Mouse (Mus musculus) heart, embryonic 15.5 days (tissue): ENCODE results near the gene Hspg2. TPM values are rescaled to one million over a fixed set of nuclear protein-coding genes. Genes with fewer than 3 reads are reported as not detected.

Source experiments
- ATAC-seq: fragments of 200-750 bp; cut with Nextera tagmentation; replicated peaks from 2 replicates; pipeline ENCODE4 v1.8.0; 2017; ENCODE audit warnings: low read depth, moderate TSS enrichment; ENCODE audit not compliant: insufficient number of reproducible peaks, insufficient read depth, low FRiP score
- H3K27ac ChIP-seq: fragments of 300-500 bp; sonication (generic); 2 replicates; pipeline ENCODE4 v1.5.1; 2015; ENCODE audit warnings: mild to moderate bottlenecking, inconsistent platforms
- H3K27me3 ChIP-seq: fragments of 300-500 bp; sonication (generic); 2 replicates; pipeline ENCODE4 v1.6.1; 2015; ENCODE audit warnings: inconsistent platforms
- H3K36me3 ChIP-seq: fragments of 300-500 bp; sonication (generic); 2 replicates; pipeline ENCODE4 v1.6.1; 2015; ENCODE audit warnings: mild to moderate bottlenecking, inconsistent platforms
- H3K4me1 ChIP-seq: fragments of 300-500 bp; sonication (generic); replicated peaks from 2 replicates; pipeline ENCODE4 v1.6.1; 2015; ENCODE audit warnings: inconsistent platforms
- H3K4me2 ChIP-seq: fragments of 300-500 bp; sonication (generic); 2 replicates; pipeline ENCODE4 v1.6.1; 2015; ENCODE audit warnings: inconsistent platforms, mild to moderate bottlenecking, moderate library complexity
- H3K4me3 ChIP-seq: fragments of 300-500 bp; sonication (generic); 2 replicates; pipeline ENCODE4 v1.5.1; 2015; ENCODE audit warnings: mild to moderate bottlenecking, inconsistent platforms
- H3K9ac ChIP-seq: fragments of 300-500 bp; sonication (generic); 2 replicates; pipeline ENCODE4 v1.6.1; 2015; ENCODE audit warnings: mild to moderate bottlenecking, inconsistent platforms
- H3K9me3 ChIP-seq: fragments of 300-500 bp; sonication (generic); replicated peaks from 2 replicates; pipeline ENCODE4 v1.6.1; 2016; ENCODE audit warnings: inconsistent platforms
- WGBS: fragments of 180-500 bp; shearing (Covaris S2); methylation state at CpG from one replicate; pipeline ENCODE4 v1.1.7; 2015; ENCODE audit warnings: mixed read lengths; 5-methylcytosine and 5-hydroxymethylcytosine counted together
- polyA plus RNA-seq: library from polyadenylated mRNA; unstranded; fragments of >200 nt; fragmentation: Nextera tagmentation; extraction: Ambion mirVana; gene quantifications from 2 replicates; pipeline ENCODE4 v1.2.1, GENCODE M21; 2015

Gene Hspg2
- polyA plus RNA-seq, 1 experiment from 2014 or later = 41.3 TPM

DNA sequence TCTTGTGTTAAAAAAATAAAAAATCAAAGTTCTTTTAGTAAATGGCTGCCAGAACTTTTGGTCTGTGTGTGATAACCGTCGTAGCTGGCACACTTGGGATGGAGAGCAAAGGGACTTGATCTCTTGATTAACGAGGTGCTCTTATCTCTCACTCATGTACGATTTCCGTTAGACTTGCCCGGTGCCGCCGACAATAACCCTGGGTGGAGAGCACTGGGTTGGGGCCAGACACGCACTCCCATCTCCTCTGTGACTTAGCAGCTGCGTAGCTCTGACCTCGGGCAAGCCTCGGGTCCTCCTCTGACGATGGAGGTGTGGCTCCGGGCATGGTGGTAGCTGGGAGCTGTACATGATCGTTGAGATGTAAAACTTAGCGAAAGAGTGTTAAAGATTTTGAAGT, 15.3 kb downstream of the Hspg2 start:
- H3K4me1 ChIP-seq = peaks cover 95% of the 10 kb centered on the region
- H3K9ac ChIP-seq = no peak overlapping the region

DNA sequence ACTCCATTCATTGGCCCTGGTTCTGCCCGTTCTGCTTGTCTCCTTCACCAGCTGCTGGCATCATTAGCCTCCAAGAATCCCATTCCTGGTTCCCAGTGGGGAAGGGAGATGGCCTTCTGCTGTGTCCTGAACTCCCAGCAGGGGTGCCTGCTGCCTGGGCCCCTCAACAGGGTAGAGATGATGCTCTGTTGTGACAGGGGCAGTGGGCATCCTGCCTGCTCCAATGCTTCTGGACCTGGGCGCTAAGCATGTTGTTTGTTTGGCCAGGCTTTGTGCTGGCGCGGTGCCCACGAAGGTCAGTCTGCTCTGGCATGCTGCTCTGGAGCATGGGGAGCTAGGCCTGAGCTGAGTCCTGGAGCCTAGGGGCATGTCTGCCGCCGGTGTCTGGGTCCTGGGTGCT, 16.0 kb downstream of the Hspg2 start:
- Histone ChIP-seq H3K27me3 (no peaks in the 10 kb centered on the region), H3K27ac (peak overlapping the region; percentile 96), H3K9me3 (no peaks in the 10 kb centered on the region), H3K4me2 (peak overlapping the region; percentile 34), H3K36me3 (no peaks in the 10 kb centered on the region), H3K4me1 (peaks cover 95% of the 10 kb centered on the region), H3K4me3 (no peak overlapping the region), H3K9ac (0 out of 2 replicates have a peak overlapping the region, but pooled peaks have one; percentile 11)
- 35% methylated on average over 7 of the region's 7 CpGs for WGBS
- no peak for ATAC-seq

More for the DNA sequence above, 15.3 kb downstream of the Hspg2 start:
- no peak for ATAC-seq
- Histone ChIP-seq H3K27me3 (no peaks in the 10 kb centered on the region), H3K36me3 (no peaks in the 10 kb centered on the region), H3K9me3 (no peaks in the 10 kb centered on the region), H3K27ac (peak overlapping the region; percentile 96), H3K4me2 (peak overlapping the region; percentile 34; the same call in 1 of the 2 replicates), H3K4me3 (no peak overlapping the region)
- 18% methylated on average over 16 of the region's 16 CpGs for WGBS

DNA sequence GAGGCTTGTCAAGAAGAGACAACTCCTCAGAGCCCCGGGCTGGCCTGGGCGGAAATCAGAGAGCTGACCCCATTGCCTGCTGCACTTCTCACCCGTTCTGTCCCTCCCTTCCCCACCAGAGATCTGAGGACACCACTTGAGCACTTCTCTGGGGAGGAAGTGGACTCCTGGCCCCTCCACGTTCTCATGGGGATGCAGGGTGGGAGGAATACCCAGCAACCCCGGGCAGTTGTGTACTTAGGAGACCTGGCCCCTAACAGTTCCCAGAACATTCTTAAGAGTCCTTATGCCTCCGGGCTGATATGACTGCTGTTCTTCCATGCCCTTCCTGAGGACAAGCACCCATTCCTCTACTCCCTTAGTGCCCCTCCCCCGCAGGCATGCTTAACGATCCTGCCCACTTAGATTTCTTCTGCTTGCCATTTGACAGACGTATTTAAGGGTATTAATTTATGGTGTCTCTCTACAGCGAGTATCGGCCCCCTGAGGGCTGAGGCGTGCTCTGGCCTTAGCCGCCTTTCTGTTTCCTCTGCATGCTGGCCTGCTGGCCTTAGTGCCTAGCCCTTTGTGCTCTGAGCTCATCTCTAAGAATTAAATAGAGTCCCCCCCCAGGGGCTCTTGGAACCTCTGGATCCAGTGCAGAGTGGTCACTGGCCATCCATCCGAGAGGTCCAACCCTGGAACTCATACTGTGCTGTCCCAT, 16.8 kb downstream of the Hspg2 start:
- WGBS = 29% methylated on average over 14 of the region's 14 CpGs

DNA sequence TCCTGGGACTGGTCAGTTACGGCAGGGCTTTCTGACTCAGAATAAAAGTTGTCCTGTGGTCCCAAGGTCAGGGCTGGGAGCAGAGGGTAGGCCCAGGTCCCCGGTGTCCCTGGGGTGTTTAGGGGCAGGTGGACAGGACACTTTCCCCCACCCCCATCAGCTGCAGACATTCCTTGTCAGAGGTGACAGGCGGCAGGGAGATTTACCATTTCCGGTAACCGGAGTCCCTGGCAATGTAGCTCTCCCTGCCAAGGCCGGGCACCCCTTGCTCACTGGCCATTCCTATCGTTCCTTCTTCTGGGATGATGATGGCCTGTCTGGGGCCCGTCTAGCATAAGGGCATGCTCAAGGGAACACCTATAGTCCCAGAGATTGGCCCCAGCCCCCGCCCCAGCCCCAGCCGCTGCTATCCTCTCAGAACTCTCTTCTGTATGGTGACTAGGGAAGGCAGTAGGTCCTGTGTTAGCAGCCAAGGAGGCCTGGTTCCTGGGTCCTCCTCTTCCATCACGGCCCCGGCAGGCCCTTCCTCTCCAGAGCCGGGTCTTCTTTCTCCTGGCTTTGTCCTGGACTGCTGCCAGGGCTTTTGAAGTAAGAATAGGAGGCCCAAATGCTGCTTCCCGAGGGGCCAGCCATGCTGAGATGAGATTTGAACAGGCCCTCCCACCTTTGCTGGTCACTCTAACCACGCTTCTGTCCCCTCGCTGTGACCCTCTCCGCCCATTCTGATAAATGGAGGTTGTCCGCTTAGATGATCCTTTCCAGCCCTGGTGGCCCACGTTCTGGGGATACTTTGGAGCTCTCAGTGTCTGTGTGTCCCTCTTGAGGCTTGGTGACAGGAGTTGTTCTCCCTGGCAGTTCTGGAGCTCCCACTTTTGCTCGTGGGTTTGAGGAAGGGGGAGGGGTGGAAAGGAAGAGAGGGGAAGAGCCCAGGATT, 17.8 kb downstream of the Hspg2 start:
- H3K4me1 ChIP-seq = peaks cover 92% of the 10 kb centered on the region
- no peaks in the 10 kb centered on the region for H3K27me3 ChIP-seq
- ATAC-seq = no peak
- H3K4me2 ChIP-seq = peak overlapping the region; percentile 45
- H3K9ac ChIP-seq = peak overlapping the region; percentile 42
- no peaks in the 10 kb centered on the region for H3K36me3 ChIP-seq
- H3K9me3 ChIP-seq = no peaks in the 10 kb centered on the region
- peak overlapping the region; percentile 96 for H3K27ac ChIP-seq
- 14% methylated on average over 20 of the region's 20 CpGs for WGBS
- no peak overlapping the region; the same call in 1 of the 2 replicates for H3K4me3 ChIP-seq

More for the DNA sequence above, 16.8 kb downstream of the Hspg2 start:
- Histone ChIP-seq H3K4me1 (peaks cover 95% of the 10 kb centered on the region), H3K4me2 (peak overlapping the region; percentile 34), H3K9ac (peak overlapping the region; percentile 42), H3K36me3 (no peaks in the 10 kb centered on the region), H3K4me3 (no peak overlapping the region), H3K27ac (peak overlapping the region; percentile 96), H3K27me3 (no peaks in the 10 kb centered on the region), H3K9me3 (no peaks in the 10 kb centered on the region)
- ATAC-seq = no peak

DNA sequence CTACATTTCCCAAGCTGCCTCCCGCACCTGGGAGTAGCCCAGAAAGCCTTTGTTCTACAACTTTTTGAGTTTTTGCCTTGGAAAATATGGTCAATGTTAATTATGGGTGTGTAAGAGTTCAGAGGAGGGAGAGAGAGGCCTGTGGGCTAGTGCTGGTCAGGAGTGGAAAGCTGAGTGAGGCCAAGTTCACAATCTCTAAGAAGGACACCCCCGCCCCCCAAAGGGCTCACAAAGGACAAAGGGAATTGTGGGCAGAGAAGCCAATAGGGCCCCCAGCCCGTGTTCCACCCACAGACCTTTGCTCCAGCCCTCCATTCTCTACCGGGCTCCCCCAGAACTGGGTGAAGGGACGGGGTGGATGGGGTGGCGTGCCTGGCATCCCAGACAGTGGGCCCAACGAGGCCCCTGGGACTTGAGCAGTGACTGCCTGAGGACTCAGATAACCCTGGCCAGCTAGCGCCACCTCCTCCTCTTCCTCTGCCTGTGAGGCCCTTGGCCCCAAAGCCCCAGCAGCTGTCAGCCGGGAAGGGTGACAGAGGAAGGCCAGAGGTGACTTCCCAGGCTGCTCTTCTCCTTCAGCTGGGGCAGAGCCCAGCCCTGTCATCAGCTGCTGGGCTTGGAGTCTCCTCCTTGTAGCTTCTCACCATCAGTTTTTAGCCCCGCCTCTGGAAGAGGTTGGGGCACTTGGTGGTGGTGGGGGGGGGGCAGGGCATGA, 18.9 kb downstream of the Hspg2 start:
- peak overlapping the region; percentile 96 for H3K27ac ChIP-seq
- peaks cover 86% of the 10 kb centered on the region for H3K4me1 ChIP-seq
- ATAC-seq = peak; percentile 44
- 0 out of 2 replicates have a peak overlapping the region, but pooled peaks have one; percentile 10 for H3K4me3 ChIP-seq
- H3K9me3 ChIP-seq = no peaks in the 10 kb centered on the region
- H3K4me2 ChIP-seq = peak overlapping the region; percentile 45
- H3K9ac ChIP-seq = peak overlapping the region; percentile 42
- H3K36me3 ChIP-seq = no peaks in the 10 kb centered on the region
- H3K27me3 ChIP-seq = no peaks in the 10 kb centered on the region
- WGBS = 14% methylated on average over 10 of the region's 10 CpGs

DNA sequence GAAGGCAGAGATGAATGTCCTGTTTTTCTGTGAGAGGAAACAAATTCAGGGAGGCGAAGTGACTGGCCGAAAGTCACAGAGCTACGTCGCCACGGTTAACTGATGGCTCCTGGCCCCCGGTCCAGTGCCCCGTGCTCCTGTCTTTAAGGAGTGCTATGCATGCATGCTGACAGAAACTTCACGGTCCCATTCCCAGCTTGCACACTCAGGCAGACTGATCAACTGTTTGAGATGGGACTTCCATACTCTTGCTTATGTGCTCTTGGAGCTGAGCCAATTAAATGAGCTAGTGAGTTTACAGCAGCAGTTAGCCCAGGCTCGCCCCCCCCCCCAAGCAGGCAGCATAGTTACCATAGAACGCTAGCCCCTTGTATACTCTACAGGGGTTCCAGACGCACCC, 19.5 kb downstream of the Hspg2 start:
- peaks cover 89% of the 10 kb centered on the region for H3K4me1 ChIP-seq
- 14% methylated on average over 11 of the region's 11 CpGs for WGBS
- no peaks in the 10 kb centered on the region for H3K36me3 ChIP-seq
- H3K9ac ChIP-seq = peak overlapping the region; percentile 42; the same call in 1 of the 2 replicates
- H3K27ac ChIP-seq = peak overlapping the region; percentile 96
- no peak for ATAC-seq
- no peaks in the 10 kb centered on the region for H3K27me3 ChIP-seq
- no peaks in the 10 kb centered on the region for H3K9me3 ChIP-seq
- peak overlapping the region; percentile 45 for H3K4me2 ChIP-seq
- H3K4me3 ChIP-seq = 0 out of 2 replicates have a peak overlapping the region, but pooled peaks have one; percentile 1

DNA sequence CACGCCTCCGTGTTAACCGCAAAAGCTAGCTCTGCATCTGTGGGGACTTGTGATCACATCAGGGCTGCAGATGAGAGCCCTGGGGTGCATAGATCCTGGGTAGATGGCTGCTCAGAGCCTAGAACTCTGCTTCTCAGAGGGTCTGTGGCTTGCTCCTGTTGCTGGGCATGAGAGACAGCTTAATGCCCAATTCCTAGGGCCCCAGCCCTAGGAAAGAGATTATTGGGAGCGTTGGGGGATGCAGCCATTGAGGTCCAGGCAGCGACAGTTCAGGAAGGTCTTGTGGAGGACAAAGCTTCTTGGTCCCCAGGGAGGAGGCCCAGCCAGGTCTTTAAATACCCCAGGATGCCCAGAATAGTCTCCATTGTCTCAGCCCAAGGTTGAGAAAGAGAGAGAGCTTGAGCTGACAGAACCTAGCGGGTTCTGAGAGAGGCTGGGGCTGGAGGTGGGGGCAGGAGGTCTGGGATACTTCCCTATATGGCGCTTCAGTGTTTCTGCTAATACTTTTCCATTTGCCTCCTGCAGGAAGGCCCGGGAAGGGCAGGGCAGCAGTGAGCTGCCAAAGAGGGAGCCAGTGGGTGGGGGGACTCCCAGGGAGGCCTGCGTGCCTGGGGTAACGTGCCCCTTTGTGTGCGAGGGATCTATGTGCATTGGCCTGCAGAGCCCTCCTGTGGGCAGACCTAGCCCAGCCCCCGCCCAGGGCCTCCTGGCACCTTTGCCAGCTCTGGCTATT, 20.2 kb downstream of the Hspg2 start:
- H3K4me1 ChIP-seq = peaks cover 91% of the 10 kb centered on the region
- WGBS = 8% methylated on average over 12 of the region's 12 CpGs
- peak overlapping the region; percentile 1 for H3K4me3 ChIP-seq
- peak overlapping the region; percentile 45 for H3K4me2 ChIP-seq
- peak overlapping the region; percentile 96 for H3K27ac ChIP-seq
- no peaks in the 10 kb centered on the region for H3K27me3 ChIP-seq
- peak; percentile 82 for ATAC-seq
- H3K36me3 ChIP-seq = no peaks in the 10 kb centered on the region
- H3K9ac ChIP-seq = peak overlapping the region; percentile 42
- no peaks in the 10 kb centered on the region for H3K9me3 ChIP-seq

DNA sequence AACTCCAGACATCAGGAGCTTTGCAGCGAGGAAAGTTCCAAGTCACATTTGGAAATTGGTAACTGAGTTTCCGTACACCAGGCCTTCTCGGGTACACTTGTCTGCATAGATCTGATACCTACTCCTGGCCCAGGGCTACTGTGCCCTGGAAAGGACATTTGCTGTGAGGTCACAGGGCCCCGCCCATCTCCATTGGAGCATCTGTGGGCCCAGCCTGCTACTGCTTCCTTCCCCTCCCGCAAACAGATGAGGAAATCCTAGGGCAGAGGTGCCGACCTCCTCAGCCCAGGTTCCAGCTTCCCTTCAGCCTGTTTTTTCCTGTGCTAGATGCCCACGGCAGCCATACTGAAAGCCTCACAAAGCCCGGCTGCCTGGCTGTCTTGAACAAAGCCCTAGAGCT, 21.4 kb downstream of the Hspg2 start:
- no peak for ATAC-seq
- Histone ChIP-seq H3K27me3 (no peaks in the 10 kb centered on the region), H3K4me3 (no peak overlapping the region), H3K4me1 (peaks cover 90% of the 10 kb centered on the region), H3K9me3 (no peaks in the 10 kb centered on the region), H3K9ac (peak overlapping the region; percentile 42), H3K36me3 (no peaks in the 10 kb centered on the region), H3K27ac (peak overlapping the region; percentile 96), H3K4me2 (peak overlapping the region; percentile 45)
- 44% methylated on average over 8 of the region's 8 CpGs for WGBS

DNA sequence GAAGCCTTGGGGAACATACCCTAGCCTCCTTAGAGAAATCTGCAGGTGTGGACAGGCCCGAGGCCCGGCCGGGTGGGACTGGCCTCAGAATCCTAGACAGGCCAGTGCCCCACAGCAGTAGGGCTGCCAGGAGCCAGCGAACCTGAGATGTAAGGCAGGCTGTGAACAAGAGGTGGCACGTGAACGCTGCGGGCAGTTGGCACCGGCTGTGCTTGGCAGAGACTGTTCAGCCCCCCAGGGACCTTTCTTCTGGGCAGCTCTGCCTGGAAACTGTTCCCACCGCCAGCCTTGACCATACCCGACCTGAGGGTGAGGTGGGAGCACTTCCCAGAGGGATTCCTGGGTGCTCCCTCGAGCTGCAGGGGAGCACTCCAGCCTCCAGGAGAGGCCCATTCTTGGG, 24.0 kb downstream of the Hspg2 start:
- Histone ChIP-seq H3K4me2 (no peak overlapping the region), H3K36me3 (no peaks in the 10 kb centered on the region), H3K27ac (peak overlapping the region; percentile 96), H3K4me1 (peaks cover 89% of the 10 kb centered on the region), H3K4me3 (no peak overlapping the region), H3K9me3 (no peaks in the 10 kb centered on the region), H3K27me3 (no peaks in the 10 kb centered on the region), H3K9ac (no peak overlapping the region)
- 72% methylated on average over 11 of the region's 11 CpGs for WGBS
- ATAC-seq = no peak

DNA sequence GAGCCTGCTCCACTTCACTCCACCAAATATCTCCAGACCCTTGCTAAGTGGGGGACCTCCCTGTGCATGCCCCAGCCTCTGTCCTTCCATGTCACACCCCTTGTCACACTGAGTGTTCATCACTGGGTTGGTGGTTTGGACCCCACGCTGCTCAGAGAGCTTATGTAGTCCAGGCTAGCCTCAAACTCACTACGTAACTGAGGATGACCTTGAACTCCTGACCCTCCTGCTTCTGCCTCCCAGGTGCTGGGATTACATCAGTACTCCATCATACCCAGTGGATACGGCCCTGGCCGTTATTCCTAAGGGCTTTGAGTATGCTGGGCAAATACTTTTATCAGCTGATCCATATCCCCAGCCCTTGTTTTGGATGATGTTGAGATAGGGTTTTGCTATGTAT, 24.6 kb downstream of the Hspg2 start:
- Histone ChIP-seq H3K4me2 (no peak overlapping the region), H3K9ac (no peak overlapping the region), H3K36me3 (no peaks in the 10 kb centered on the region), H3K4me3 (no peak overlapping the region), H3K4me1 (peaks cover 89% of the 10 kb centered on the region), H3K27ac (peak overlapping the region; percentile 96), H3K9me3 (no peaks in the 10 kb centered on the region), H3K27me3 (no peaks in the 10 kb centered on the region)
- no peak for ATAC-seq
- WGBS = 78% methylated on average over 4 of the region's 4 CpGs
